Mouse (Mus musculus) heart, adult 2 months (tissue): ENCODE measurements around the gene D930020B18Rik.

ENCODE experiments used
- CTCF ChIP-seq: fragments of 200-600 bp; IDR thresholded peaks from 2 replicates; pipeline ENCODE4 v1.8.1; 2022; ENCODE audit warnings: antibody characterized with exemption, mild to moderate bottlenecking, moderate library complexity
- EP300 ChIP-seq: fragments of 200-500 bp; IDR thresholded peaks from 2 replicates; pipeline ENCODE4 v1.6.1; 2011; ENCODE audit warnings: low read depth, low read length, control low read depth; ENCODE audit not compliant: insufficient read depth
- POLR2A ChIP-seq: fragments of 200-500 bp; IDR thresholded peaks from 2 replicates; pipeline ENCODE4 v1.6.1; 2011; ENCODE audit warnings: mild to moderate bottlenecking, low read depth, low read length, control low read depth; ENCODE audit not compliant: insufficient read depth

- TF ChIP-seq CTCF (no peak), EP300 (no peak), POLR2A (no peak)
Observed at GRCm38 (mm10) chr10:121608177-121608576, 33.2 kb upstream of the D930020B18Rik start.
